Mouse (Mus musculus) heart, embryonic 13.5 days (tissue): ENCODE measurements at regions not wholly inside any gene's neighbourhood (a gene's known extent, or its start where the extent isn't known, plus 50 kb on each side); places are given as distances from the start of the nearest gene placed in this dataset.

Experiments
- ATAC-seq: fragments of 200-750 bp; cut with Nextera tagmentation; 2 replicates; pipeline ENCODE4 v1.8.0; 2017; ENCODE audit warnings: moderate TSS enrichment; ENCODE audit not compliant: insufficient number of reproducible peaks, low FRiP score, low TSS enrichment; ENCODE audit errors: extremely low read depth
- H3K27ac ChIP-seq: fragments of 300-500 bp; sonication (generic); replicated peaks from 2 replicates; pipeline ENCODE4 v1.5.1; 2015; ENCODE audit warnings: moderate library complexity, mild to moderate bottlenecking, inconsistent platforms
- H3K27me3 ChIP-seq: fragments of 300-500 bp; sonication (generic); replicated peaks from 2 replicates; pipeline ENCODE4 v1.6.1; 2015; ENCODE audit warnings: mild to moderate bottlenecking, inconsistent platforms
- H3K36me3 ChIP-seq: fragments of 300-500 bp; sonication (generic); 2 replicates; pipeline ENCODE4 v1.6.1; 2015; ENCODE audit warnings: mild to moderate bottlenecking, inconsistent platforms
- H3K4me1 ChIP-seq: fragments of 300-500 bp; sonication (generic); 2 replicates; pipeline ENCODE4 v1.6.1; 2015; ENCODE audit warnings: inconsistent platforms
- H3K4me2 ChIP-seq: fragments of 300-500 bp; sonication (generic); 2 replicates; pipeline ENCODE4 v1.6.1; 2015; ENCODE audit warnings: inconsistent platforms, mild to moderate bottlenecking, moderate library complexity
- H3K4me3 ChIP-seq: fragments of 300-500 bp; sonication (generic); 2 replicates; pipeline ENCODE4 v1.5.1; 2015; ENCODE audit warnings: moderate library complexity, mild to moderate bottlenecking, inconsistent platforms
- H3K9ac ChIP-seq: fragments of 300-500 bp; sonication (generic); 2 replicates; pipeline ENCODE4 v1.6.1; 2015; ENCODE audit warnings: inconsistent platforms, mild to moderate bottlenecking, moderate library complexity
- H3K9me3 ChIP-seq: fragments of 300-500 bp; sonication (generic); 2 replicates; pipeline ENCODE4 v1.6.1; 2016; ENCODE audit warnings: inconsistent platforms
- WGBS: fragments of 180-500 bp; shearing (Covaris S2); methylation state at CpG from one replicate; pipeline ENCODE4 v1.1.7; 2015; ENCODE audit warnings: mixed read lengths; 5-methylcytosine and 5-hydroxymethylcytosine counted together

DNA sequence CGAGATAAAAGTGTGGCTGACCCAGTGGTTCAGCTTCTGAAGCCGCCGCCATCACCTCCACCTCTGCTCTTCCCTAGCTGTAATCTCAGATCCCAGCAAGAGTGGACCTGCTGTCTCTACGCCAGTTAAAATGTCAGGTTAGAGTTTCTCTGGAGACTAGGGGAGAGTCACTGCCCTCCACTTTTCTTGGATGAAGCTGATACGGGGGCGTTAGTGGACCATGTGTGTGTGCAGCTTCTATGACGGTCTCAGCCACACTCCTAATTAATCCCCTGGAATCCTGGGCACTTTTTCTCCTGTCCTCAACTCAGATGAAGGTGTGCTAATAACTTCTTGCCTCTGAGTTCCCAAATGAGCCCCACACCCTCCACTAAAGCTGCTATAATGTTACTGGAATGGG, 106.0 kb downstream of the E030025P04Rik start:
- no peak overlapping the region for H3K9ac ChIP-seq
- 70% methylated on average over 7 of the region's 7 CpGs for WGBS
- no peak for ATAC-seq
- H3K27ac ChIP-seq: no peak overlapping the region
- H3K27me3 ChIP-seq: peaks cover 42% of the 10 kb centered on the region
- peaks cover 3% of the 10 kb centered on the region; the same call in 1 of the 2 replicates for H3K4me1 ChIP-seq
- H3K4me3 ChIP-seq: no peak overlapping the region
- no peaks in the 10 kb centered on the region for H3K36me3 ChIP-seq
- H3K9me3 ChIP-seq: no peaks in the 10 kb centered on the region
- H3K4me2 ChIP-seq: no peak overlapping the region

DNA sequence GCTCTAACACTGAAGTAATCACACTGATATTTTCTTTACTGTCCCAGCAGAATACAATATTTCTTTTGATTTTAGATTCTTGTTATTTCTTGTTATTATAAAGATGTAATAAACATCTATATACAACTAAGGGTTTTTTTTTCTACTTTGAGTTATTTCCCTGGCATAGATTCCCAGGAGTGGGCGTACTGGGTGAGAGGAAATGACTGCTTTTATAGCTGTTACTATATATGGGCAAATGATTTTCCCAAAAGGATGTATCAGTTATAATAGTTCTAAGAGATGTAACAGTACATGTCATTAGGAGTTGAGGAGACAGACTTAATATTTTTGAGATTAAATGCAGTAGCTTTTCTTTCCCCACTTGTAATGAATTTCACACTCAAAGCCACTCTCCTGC, 109.6 kb downstream of the E030025P04Rik start:
- Histone ChIP-seq H3K9me3 (no peaks in the 10 kb centered on the region), H3K27ac (no peak overlapping the region), H3K4me3 (no peak overlapping the region), H3K9ac (no peak overlapping the region), H3K4me2 (no peak overlapping the region), H3K27me3 (peaks cover 58% of the 10 kb centered on the region), H3K36me3 (no peaks in the 10 kb centered on the region), H3K4me1 (peaks cover 3% of the 10 kb centered on the region; the same call in 1 of the 2 replicates)
- no peak for ATAC-seq
- 70% methylated on average over 1 of the region's 1 CpGs for WGBS

DNA sequence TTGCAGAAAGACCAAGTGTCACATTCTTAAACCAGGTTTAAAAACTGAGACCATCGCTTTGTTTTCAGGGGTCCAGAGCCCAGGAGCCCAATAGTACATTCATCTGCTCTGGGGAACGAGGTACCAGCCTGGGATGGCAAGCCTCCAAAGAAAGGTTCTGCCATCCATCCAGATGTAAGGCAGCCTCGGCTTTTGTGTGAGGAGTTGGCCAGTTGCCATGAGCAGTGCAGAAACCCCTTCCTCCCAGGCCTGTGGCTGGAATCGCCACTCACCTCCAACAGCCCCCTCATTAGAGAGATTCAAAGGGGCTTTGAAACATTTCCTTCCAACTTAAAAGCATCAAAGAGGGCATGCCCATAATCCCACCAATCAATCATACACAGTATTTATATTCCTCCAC, 110.1 kb downstream of the E030025P04Rik start:
- 38% methylated on average over 4 of the region's 4 CpGs for WGBS
- Histone ChIP-seq H3K9me3 (no peaks in the 10 kb centered on the region), H3K4me3 (no peak overlapping the region), H3K36me3 (no peaks in the 10 kb centered on the region), H3K4me2 (no peak overlapping the region), H3K27me3 (peaks cover 57% of the 10 kb centered on the region), H3K4me1 (peaks cover 3% of the 10 kb centered on the region; the same call in 1 of the 2 replicates), H3K27ac (no peak overlapping the region), H3K9ac (no peak overlapping the region)
- no peak for ATAC-seq

DNA sequence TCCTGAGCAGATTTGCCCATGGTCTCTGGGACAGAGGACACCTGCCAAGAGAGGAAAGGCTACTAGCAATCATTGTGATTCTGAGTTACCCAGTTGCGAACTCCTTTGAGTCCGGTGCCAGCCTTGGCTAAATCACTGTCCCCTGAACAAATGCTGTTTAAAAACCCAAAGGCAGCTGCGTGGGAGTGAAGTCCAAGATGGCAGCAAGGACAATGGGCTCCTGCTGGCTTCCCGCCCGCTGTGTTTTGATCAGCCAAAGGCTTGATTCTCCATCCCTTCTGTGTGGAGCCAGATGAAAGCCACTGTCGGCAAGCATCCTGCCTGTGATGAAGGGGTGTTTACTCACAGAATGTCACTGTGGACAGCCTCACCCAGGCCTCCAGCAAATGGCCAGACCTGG, 111.4 kb downstream of the E030025P04Rik start:
- Histone ChIP-seq H3K4me2 (no peak overlapping the region), H3K4me1 (peaks cover 3% of the 10 kb centered on the region; the same call in 1 of the 2 replicates), H3K9me3 (no peaks in the 10 kb centered on the region), H3K27me3 (peaks cover 52% of the 10 kb centered on the region), H3K27ac (no peak overlapping the region), H3K4me3 (no peak overlapping the region), H3K9ac (no peak overlapping the region), H3K36me3 (no peaks in the 10 kb centered on the region)
- WGBS: 64% methylated on average over 6 of the region's 6 CpGs
- ATAC-seq: no peak

DNA sequence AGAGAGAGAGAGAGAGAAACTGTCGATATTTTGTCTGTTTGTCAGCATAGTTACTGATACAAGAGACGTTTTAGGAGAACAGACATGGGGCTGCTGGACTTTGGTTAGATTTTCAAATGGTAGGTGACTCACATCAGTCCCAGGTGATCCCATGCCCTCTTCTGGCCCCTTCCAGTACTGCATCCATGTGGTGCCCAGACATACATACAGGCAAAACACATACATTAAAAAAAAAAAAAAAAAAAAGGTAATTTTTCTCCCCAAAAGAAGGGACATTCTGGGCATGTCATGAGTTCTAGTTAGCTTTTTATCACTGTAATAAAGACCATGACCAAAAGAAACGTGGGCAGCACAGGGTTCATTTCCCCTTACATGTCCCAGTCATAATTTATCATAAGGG, 110.3 kb downstream of the Axin2 start:
- Histone ChIP-seq H3K4me2 (no peak overlapping the region), H3K9ac (no peak overlapping the region), H3K4me1 (peaks cover 3% of the 10 kb centered on the region; the same call in 1 of the 2 replicates), H3K9me3 (no peaks in the 10 kb centered on the region), H3K4me3 (no peak overlapping the region), H3K27me3 (peaks cover 38% of the 10 kb centered on the region), H3K36me3 (no peaks in the 10 kb centered on the region), H3K27ac (no peak overlapping the region)
- ATAC-seq: no peak
- WGBS: 9% methylated on average over 3 of the region's 3 CpGs

DNA sequence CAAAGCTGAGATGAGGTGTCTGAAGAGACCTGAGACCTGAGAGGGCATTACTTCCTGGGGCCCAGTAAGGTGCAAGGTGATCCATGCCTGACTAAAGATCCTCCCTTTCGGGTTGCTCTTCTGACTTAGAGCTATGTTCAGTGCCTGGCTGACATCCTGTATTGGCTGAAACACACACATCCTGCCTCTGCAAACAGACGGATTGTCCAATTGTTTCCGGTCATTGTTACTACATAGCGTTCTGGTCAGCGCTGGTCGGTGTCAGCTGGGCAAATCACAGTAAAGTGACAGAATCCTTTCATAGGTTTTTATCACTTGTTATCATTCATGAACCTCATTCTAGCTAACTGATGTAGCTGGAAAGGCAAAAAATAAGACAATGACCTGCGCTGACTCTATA, 109.7 kb downstream of the Axin2 start:
- Histone ChIP-seq H3K9ac (no peak overlapping the region), H3K4me3 (no peak overlapping the region), H3K36me3 (no peaks in the 10 kb centered on the region), H3K9me3 (no peaks in the 10 kb centered on the region), H3K27me3 (peaks cover 34% of the 10 kb centered on the region), H3K27ac (no peak overlapping the region), H3K4me1 (peaks cover 3% of the 10 kb centered on the region; the same call in 1 of the 2 replicates), H3K4me2 (no peak overlapping the region)
- no peak for ATAC-seq
- WGBS: 58% methylated on average over 7 of the region's 7 CpGs

DNA sequence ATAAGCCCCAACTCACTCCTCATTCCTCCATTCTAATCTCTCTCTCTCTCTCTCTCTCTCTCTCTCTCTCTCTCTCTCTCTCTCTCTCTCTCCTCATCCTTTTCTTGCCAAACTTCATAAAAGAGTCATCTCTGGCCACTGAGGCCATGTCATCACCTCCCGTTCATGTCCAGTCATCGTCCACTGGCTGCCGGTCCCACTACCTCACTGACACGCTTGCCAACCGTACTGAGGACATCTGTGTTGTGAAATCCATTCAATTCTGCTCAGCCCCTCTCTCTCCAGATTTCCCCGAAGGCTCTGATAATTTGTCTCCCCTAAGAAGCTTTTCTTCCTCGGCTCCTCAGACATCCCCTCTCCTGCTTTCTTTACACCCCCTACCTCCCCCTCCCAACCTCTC, 94.7 kb downstream of the Axin2 start:
- Histone ChIP-seq H3K27me3 (no peaks in the 10 kb centered on the region), H3K4me1 (peaks cover 8% of the 10 kb centered on the region), H3K4me2 (no peak overlapping the region), H3K4me3 (no peak overlapping the region), H3K27ac (no peak overlapping the region), H3K9ac (no peak overlapping the region), H3K36me3 (no peaks in the 10 kb centered on the region), H3K9me3 (no peaks in the 10 kb centered on the region)
- WGBS: 30% methylated on average over 7 of the region's 7 CpGs
- ATAC-seq: no peak

DNA sequence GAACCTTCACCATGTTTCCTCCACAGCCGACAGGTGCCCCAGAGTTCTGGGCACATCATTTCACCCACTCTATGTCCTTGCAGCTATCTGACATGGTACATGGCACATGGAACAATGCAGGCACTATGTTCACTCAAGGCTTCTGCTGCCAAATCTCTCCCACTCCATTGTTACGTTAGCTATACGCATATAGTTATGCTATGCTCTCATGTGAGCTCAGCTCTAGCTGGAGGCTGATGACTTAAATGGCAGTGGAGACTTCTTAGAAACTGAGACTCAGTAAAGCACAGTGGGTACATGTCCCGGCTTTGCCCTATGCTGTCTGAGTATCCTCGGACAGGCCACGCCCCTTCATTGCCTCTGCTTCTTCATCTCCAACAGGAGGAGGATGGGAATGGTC, 91.0 kb downstream of the Axin2 start:
- WGBS: 88% methylated on average over 6 of the region's 6 CpGs
- Histone ChIP-seq H3K4me2 (no peak overlapping the region), H3K36me3 (no peaks in the 10 kb centered on the region)

DNA sequence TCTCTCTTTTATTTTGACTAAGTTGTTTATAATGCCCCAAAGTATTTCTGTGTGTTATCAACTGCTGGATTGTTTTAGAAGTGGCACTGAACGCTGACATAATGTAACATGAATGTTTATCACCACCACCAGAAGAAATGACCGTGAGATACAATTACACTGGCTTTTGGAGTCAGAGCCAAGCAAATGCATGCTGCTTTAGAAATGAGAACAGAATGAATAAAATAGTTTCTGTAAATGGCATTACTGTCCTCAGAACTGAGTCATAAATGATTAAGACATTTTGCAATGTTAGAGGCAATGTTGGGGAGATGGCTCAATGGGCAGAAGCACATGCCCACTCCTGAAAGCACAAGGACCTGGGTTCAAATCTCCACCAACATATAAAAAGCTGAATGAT, 88.7 kb downstream of the Axin2 start:
- Histone ChIP-seq H3K4me1 (no peaks in the 10 kb centered on the region; the same call in 1 of the 2 replicates), H3K27me3 (no peaks in the 10 kb centered on the region), H3K4me3 (no peak overlapping the region), H3K36me3 (no peaks in the 10 kb centered on the region), H3K9ac (no peak overlapping the region), H3K27ac (no peak overlapping the region), H3K4me2 (no peak overlapping the region), H3K9me3 (no peaks in the 10 kb centered on the region)
- no peak for ATAC-seq
- 19% methylated on average over 2 of the region's 2 CpGs for WGBS

More for the DNA sequence above, 91.0 kb downstream of the Axin2 start:
- H3K9me3 ChIP-seq: no peaks in the 10 kb centered on the region
- no peak for ATAC-seq
- H3K27ac ChIP-seq: no peak overlapping the region
- H3K9ac ChIP-seq: no peak overlapping the region
- peaks cover 8% of the 10 kb centered on the region for H3K4me1 ChIP-seq
- no peaks in the 10 kb centered on the region for H3K27me3 ChIP-seq
- no peak overlapping the region for H3K4me3 ChIP-seq

DNA sequence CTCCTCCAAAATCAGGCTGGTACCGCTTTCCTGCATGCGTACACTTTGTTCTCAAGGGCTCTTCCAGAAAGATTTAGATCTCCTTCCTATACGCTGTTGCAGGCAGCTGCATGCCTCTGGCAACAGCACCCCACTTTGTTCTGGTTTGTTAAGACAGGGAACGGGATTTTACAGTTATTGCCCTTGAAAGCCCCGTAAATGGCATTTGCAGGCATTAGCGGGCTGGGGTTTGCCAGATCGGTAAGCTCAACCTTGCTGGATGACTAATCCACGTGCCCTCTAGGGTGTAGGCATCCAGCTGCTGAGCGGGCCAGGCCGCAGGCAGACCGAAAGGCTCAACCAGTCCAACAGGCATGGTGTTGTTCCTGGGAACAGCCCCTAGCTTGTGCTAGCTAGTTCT, 85.5 kb downstream of the Axin2 start:
- 93% methylated on average over 11 of the region's 11 CpGs for WGBS
- H3K4me3 ChIP-seq: no peak overlapping the region

More for the DNA sequence above, 85.5 kb downstream of the Axin2 start:
- Histone ChIP-seq H3K9ac (no peak overlapping the region), H3K27me3 (no peaks in the 10 kb centered on the region), H3K9me3 (peaks cover 10% of the 10 kb centered on the region), H3K4me1 (no peaks in the 10 kb centered on the region; the same call in 1 of the 2 replicates), H3K36me3 (no peaks in the 10 kb centered on the region), H3K27ac (no peak overlapping the region), H3K4me2 (no peak overlapping the region)
- no peak for ATAC-seq
